Mouse (Mus musculus): ENCODE data around the gene Stk26.

Stk26 gene

GRCm38 (mm10) chrX:50926893-50927545 is 86.2 kb downstream of the Stk26 start:
- no peak for DNase-seq (ENCODE audit: low spot score)

GRCm38 (mm10) chrX:50930309-50930708 is 89.5 kb downstream of the Stk26 start:
- no peak for DNase-seq (ENCODE audit: low spot score)

DNA sequence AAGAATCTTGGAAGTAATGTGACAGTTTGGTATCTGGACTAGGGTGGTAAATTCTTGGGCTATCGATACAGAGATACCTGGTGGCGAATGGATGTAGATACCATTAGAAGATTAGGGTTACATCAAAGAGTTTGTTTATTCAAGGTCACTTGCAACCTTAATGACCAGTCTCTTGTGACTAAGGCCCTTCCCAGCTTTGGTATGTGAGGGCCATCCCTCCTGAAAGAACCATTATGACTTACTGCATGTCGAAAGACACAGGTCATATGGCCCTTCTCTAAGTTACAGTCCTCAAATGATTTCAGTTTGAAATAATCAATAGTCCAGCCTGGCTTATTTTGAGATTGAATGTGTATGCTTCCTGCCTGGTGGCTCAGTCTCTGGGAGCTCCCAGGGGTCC is 96.3 kb downstream of the Stk26 start:
- no peak for DNase-seq (ENCODE audit: low spot score)

- DNase-seq (ENCODE audit: low spot score), result no peak
Measured at GRCm38 (mm10) chrX:50942610-50943009, 101.8 kb downstream of the Stk26 start, which contains the start of gene Frmd7. Frmd7 (minus strand) TSS chrX:50942710.
